Mouse (Mus musculus) intestine, embryonic 15.5 days (tissue): Measurements from ENCODE around the gene Tatdn2. TPM values are rescaled to one million over a fixed set of nuclear protein-coding genes. Genes with fewer than 3 reads are reported as not detected.
A peak's percentile ranks its signal among the peaks of the same experiment; 100 is the strongest.
"Not testable (repeated sequence)": the region's sequence is repeated elsewhere in the genome, so short reads cannot be mapped to it uniquely, and the experiment has no call there.

Source experiments
- ATAC-seq: fragments of 200-750 bp; cut with Nextera tagmentation; 2 replicates; pipeline ENCODE4 v1.8.0; 2017; ENCODE audit warnings: moderate TSS enrichment, moderate library complexity
- H3K27ac ChIP-seq: fragments of 300-500 bp; sonication (generic); 2 replicates; pipeline ENCODE4 v1.5.1; 2015; ENCODE audit warnings: mild to moderate bottlenecking, inconsistent platforms
- H3K27me3 ChIP-seq: fragments of 300-500 bp; sonication (generic); replicated peaks from 2 replicates; pipeline ENCODE4 v1.6.1; 2015; ENCODE audit warnings: inconsistent platforms
- H3K36me3 ChIP-seq: fragments of 300-500 bp; sonication (generic); 2 replicates; pipeline ENCODE4 v1.6.1; 2015; ENCODE audit warnings: inconsistent platforms
- H3K4me1 ChIP-seq: fragments of 300-500 bp; sonication (generic); replicated peaks from 2 replicates; pipeline ENCODE4 v1.6.1; 2015; ENCODE audit warnings: inconsistent platforms
- H3K4me2 ChIP-seq: fragments of 300-500 bp; sonication (generic); replicated peaks from 2 replicates; pipeline ENCODE4 v1.6.1; 2015; ENCODE audit warnings: mild to moderate bottlenecking, inconsistent platforms
- H3K4me3 ChIP-seq: fragments of 300-500 bp; sonication (generic); replicated peaks from 2 replicates; pipeline ENCODE4 v1.5.1; 2015; ENCODE audit warnings: inconsistent platforms
- H3K9ac ChIP-seq: fragments of 300-500 bp; sonication (generic); 2 replicates; pipeline ENCODE4 v1.6.1; 2015; ENCODE audit warnings: inconsistent platforms
- H3K9me3 ChIP-seq: fragments of 300-500 bp; sonication (generic); 2 replicates; pipeline ENCODE4 v1.6.1; 2016; ENCODE audit warnings: inconsistent platforms
- WGBS: fragments of 180-500 bp; shearing (Covaris S2); methylation state at CpG from one replicate; pipeline ENCODE4 v1.1.7; 2015; 5-methylcytosine and 5-hydroxymethylcytosine counted together
- polyA plus RNA-seq: library from polyadenylated mRNA; unstranded; fragments of >200 nt; fragmentation: Nextera tagmentation; extraction: Ambion mirVana; gene quantifications from 2 replicates; pipeline ENCODE4 v1.2.1, GENCODE M21; 2015

Gene Tatdn2
- polyA plus RNA-seq, 1 experiment from 2014 or later = 0.97 TPM

DNA sequence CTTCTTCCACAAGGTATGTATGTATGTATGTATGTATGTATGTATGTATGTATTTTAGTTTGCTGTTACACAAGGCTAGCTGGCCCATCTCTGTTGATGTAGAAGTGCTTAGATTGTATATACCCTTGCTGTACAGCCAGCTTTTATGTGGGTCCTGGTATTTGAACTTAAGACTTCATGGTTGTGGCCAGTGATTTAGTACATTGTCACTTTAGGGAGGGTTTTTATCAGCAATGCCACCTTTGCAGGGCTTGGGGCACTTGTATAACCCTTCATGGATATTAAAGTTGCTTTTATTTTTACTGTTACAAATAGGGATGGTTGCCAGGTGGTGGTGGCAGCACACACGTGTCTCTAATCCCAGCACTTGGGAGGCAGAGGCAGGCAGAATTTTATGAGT, 1.6 kb upstream of the Tatdn2 start:
- Histone ChIP-seq H3K4me2 (no peak overlapping the region), H3K4me3 (no peak overlapping the region), H3K9me3 (no peaks in the 10 kb centered on the region), H3K27me3 (no peaks in the 10 kb centered on the region), H3K27ac (no peak overlapping the region), H3K9ac (no peak overlapping the region), H3K36me3 (no peaks in the 10 kb centered on the region), H3K4me1 (peaks cover 20% of the 10 kb centered on the region)
- WGBS = 50% methylated on average over 1 of the region's 1 CpGs
- ATAC-seq = no peak

DNA sequence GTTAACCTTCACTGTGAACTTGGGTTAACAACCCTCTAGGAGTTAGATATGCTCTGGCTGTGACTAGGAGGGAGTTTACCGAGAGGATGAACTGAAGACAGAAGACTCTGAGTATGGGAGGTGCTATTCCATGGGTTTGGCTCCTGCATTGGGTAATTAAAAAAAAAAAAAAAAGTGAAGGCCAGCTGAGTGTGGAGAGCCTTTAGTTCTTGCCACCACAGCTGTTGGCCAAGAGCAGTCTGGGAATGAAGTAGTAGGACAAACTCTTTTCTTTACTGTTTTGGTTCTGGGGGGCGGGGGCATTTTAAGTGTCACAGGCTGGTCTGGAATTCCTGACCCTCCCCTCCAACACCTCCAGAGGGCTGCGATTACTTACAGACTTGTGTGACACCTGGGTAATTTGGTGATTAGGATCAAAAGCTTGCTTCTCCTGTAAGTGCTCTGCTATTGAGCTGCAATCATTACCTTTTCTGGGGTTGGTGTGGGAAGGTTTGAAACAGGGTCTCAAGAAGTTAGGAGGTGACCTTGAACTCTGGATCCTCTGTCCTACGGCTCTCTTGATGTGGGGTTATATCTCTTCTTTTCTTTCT, 989 bp upstream of the Tatdn2 start:
- Histone ChIP-seq H3K9me3 (no peaks in the 10 kb centered on the region), H3K36me3 (no peaks in the 10 kb centered on the region), H3K4me1 (peaks cover 14% of the 10 kb centered on the region), H3K27ac (peak overlapping the region; percentile 92), H3K9ac (no peak overlapping the region), H3K4me2 (peak overlapping the region; percentile 57), H3K27me3 (no peaks in the 10 kb centered on the region), H3K4me3 (no peak overlapping the region; the same call in 1 of the 2 replicates)
- ATAC-seq = no peak
- WGBS = 43% methylated on average over 4 of the region's 4 CpGs

DNA sequence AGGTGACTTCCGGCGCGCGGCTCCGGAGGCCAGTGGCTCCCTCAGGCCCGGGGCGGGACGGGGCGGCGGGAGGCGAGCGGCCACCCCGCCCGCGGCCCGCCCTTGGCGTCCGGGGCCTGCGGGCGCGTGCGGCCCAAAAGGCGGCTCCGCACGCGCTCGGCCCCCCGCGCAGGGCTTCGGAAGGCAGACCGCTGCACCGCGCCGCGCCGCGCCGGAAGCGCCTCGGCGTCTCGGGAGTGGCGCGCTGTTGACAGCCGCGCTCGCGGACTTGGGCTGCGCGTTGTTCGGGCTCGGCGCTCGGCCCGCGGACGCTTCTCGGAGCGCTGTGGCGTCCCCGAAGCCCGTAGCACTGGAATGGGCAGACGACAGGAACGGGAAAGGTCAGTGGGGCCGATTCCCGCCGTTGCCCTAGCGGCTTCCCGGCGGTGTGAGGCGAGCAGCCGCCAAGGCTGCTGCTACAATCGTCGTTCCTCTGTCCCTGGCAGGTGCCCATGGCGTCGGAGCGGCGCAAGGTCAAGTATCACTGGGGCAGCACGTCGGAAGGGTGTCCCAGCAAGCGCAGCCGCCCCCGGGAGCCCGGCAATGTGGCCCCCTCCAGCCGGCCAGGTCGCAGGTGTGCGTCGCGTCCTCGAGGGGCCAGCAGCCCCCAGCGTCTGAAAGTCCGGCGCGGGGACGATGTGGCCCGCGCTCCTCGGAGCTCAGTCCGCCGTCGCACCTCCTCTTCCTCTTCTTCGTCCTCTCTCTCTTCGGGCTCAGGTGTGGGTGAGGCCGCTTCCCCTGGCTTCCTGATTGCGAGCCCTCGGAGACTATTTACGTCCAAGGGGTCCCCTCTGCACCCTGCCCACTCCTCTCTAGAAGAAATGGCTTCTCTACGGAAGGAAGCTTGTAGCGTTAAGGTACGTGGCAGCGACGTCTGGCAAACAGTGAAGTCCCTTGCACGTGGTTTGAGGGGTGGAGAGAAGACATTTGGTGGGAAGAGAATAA, 664 bp downstream of the Tatdn2 start:
- peaks cover 5% of the 10 kb centered on the region for H3K36me3 ChIP-seq
- no peaks in the 10 kb centered on the region for H3K27me3 ChIP-seq
- peak overlapping the region; percentile 92 for H3K27ac ChIP-seq
- peak overlapping the region; percentile 91 for H3K4me2 ChIP-seq
- H3K4me3 ChIP-seq = peak overlapping the region; percentile 86
- under 1% methylated on average over 86 of the region's 113 CpGs for WGBS
- H3K9ac ChIP-seq = peak overlapping the region; percentile 87
- ATAC-seq = peak; percentile 12
- peaks cover 12% of the 10 kb centered on the region for H3K4me1 ChIP-seq
- no peaks in the 10 kb centered on the region for H3K9me3 ChIP-seq

DNA sequence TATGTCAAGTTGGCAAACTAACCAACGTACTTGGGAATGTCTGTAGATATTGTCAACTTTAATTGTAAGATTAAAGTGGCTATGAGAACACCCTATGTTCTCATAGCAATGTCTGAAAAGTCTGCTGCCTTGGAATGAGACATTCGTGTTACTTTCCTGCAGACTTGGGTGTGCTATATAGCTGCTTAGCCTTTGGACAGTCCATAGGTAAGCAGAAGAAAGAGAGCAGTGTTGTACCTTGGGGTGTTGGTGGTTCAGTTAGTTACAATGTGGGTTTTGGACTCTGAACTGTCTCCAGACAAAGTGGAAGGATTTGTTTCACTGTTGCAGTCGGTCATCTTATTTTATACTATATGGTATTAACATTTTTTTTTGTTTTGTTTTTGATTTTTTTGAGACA, 15.9 kb downstream of the Tatdn2 start:
- 0 out of 2 replicates have a peak, but pooled peaks have one; percentile 48 for ATAC-seq
- no peak overlapping the region for H3K4me3 ChIP-seq
- H3K27me3 ChIP-seq = no peaks in the 10 kb centered on the region
- H3K27ac ChIP-seq = no peak overlapping the region
- H3K4me1 ChIP-seq = no peaks in the 10 kb centered on the region
- no peak overlapping the region for H3K9ac ChIP-seq
- H3K4me2 ChIP-seq = no peak overlapping the region
- no peaks in the 10 kb centered on the region for H3K9me3 ChIP-seq
- H3K36me3 ChIP-seq = peaks cover 58% of the 10 kb centered on the region
- WGBS = 85% methylated on average over 3 of the region's 3 CpGs

DNA sequence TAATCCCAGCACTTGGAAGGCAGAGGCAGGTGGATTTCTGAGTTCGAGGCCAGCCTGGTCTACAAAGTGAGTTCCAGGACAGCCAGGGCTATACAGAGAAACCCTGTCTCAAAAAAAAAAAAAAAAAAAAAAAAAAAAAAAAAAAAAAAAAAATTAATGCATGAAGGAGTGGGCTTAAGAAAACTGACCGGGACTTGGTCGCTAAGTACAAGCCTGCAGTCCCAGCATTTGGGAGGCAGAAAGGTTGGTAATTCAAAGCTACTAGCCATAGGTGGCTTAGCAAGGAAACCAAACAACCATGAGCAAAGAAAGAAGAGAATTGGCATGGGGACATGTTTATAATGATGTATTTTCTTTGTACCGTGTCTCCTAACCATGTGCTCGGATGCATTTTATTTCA, 16.5 kb downstream of the Tatdn2 start:
- WGBS = 86% methylated on average over 5 of the region's 5 CpGs
- H3K9ac ChIP-seq, H3K9me3 ChIP-seq, H3K27me3 ChIP-seq, H3K4me2 ChIP-seq, H3K4me3 ChIP-seq, ATAC-seq, H3K27ac ChIP-seq, H3K4me1 ChIP-seq: not testable (repeated sequence)
- peaks cover 53% of the 10 kb centered on the region for H3K36me3 ChIP-seq

DNA sequence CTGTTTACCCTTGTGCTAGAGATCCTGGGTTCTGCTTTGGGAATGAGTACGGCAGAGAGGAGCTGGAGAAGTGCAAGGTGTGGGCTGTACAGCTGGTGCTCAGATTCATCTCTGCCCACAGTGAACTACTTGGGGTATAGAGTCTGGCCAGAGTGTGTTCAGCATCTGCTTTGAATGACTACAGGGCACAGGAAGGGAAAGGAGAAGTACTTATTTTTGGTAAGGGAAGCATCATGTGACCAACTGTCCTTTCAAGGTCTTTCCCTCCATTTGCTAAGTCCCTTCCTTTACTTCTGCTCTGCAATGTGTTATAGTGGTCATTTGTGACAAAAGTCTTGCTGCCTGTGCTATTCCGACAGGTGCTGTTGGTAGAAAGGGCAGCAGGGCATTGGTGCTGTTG, 17.4 kb downstream of the Tatdn2 start:
- WGBS = 80% methylated on average over 2 of the region's 2 CpGs
- Histone ChIP-seq H3K27ac (no peak overlapping the region), H3K36me3 (peaks cover 46% of the 10 kb centered on the region)

DNA sequence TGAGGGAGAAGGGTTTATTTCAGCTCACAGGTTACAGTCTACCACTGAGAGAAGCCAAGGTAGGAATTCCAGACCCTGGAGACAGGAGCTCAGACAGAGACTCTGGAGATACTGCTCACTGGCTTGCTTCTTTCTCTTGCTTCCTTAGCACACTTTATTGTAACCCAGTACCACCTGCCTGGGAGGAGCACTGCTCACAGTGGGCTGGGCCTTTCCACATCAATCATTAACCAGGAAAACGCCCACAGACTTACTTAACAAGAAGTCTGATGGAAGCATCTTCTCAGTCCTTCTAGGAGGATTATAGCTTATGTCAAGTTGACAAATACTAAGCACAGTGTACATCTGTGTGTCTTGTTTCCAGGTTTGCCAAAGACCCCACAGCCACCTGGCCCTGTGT, 17.9 kb downstream of the Tatdn2 start:
- no peaks in the 10 kb centered on the region for H3K4me1 ChIP-seq
- peak; percentile 84 for ATAC-seq
- H3K27ac ChIP-seq = no peak overlapping the region
- H3K36me3 ChIP-seq = peaks cover 42% of the 10 kb centered on the region
- no peak overlapping the region for H3K9ac ChIP-seq
- no peaks in the 10 kb centered on the region for H3K27me3 ChIP-seq
- H3K4me3 ChIP-seq = no peak overlapping the region
- H3K9me3 ChIP-seq = no peaks in the 10 kb centered on the region
- WGBS = 56% methylated on average over 1 of the region's 1 CpGs
- no peak overlapping the region for H3K4me2 ChIP-seq

More for the DNA sequence above, 17.4 kb downstream of the Tatdn2 start:
- no peaks in the 10 kb centered on the region for H3K27me3 ChIP-seq
- no peaks in the 10 kb centered on the region for H3K9me3 ChIP-seq
- H3K4me2 ChIP-seq = no peak overlapping the region
- H3K4me1 ChIP-seq = no peaks in the 10 kb centered on the region
- no peak overlapping the region for H3K9ac ChIP-seq
- no peak for ATAC-seq
- no peak overlapping the region for H3K4me3 ChIP-seq

DNA sequence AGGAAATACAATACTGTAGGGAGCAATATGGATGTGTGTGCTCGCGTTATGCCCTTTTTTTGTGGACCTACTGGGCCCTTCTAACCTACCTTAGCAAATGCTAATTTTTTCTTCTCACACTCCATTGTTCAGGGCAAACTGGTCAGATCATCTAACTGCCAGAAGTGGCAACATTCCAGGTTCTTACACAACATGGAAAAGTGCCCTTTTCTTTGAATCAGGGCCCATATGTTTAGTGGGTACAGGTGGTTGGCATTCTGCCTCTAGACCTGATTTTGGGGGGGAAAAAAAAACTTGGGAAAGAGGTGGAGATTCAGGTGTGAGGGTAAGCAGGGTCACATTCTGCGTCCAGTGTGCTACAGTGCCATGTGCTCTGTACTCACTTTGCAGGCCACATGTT, 20.7 kb downstream of the Tatdn2 start:
- Histone ChIP-seq H3K27me3 (no peaks in the 10 kb centered on the region), H3K4me3 (no peak overlapping the region), H3K9ac (no peak overlapping the region), H3K4me1 (no peaks in the 10 kb centered on the region), H3K4me2 (no peak overlapping the region), H3K9me3 (no peaks in the 10 kb centered on the region), H3K27ac (no peak overlapping the region), H3K36me3 (peaks cover 35% of the 10 kb centered on the region)
- ATAC-seq = no peak
- whole genome bisulfite sequencing = 87% methylated on average over 3 of the region's 3 CpGs

DNA sequence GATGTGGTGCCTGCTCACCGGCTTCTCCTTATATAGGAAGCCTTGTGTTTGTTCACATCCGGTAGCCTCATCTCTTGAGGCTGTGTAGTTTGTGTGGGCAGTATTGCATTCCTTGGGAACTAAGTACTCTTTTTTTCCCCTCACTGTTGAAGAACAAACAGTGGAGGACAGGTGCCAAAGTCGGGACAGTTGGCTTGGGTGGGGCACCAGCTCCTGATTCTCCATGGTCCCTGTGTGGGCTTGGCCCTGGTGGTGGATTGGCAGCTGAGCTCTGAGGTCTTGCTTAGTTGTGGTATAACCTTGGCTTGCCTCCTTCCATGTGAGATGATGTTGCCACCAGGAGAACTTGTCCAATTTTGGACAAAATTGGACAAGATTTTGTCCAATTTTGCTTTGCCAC, 23.0 kb downstream of the Tatdn2 start, which contains the start of gene Ghrl:
Gene Ghrl (minus strand): TSS at position 3 of the 400 bp plus-strand sequence.
- Histone ChIP-seq H3K4me2 (no peak within 1 kb of the TSS), H3K4me1 (no peaks in the 10 kb centered on the region), H3K27me3 (no peaks in the 10 kb centered on the region), H3K9ac (no peak within 1 kb of the TSS), H3K4me3 (no peak within 1 kb of the TSS), H3K36me3 (peaks cover 25% of the 10 kb centered on the region), H3K27ac (no peak within 1 kb of the TSS), H3K9me3 (no peaks in the 10 kb centered on the region)
- whole genome bisulfite sequencing = 69% methylated on average over 3 of the region's 3 CpGs
- no peak for ATAC-seq

DNA sequence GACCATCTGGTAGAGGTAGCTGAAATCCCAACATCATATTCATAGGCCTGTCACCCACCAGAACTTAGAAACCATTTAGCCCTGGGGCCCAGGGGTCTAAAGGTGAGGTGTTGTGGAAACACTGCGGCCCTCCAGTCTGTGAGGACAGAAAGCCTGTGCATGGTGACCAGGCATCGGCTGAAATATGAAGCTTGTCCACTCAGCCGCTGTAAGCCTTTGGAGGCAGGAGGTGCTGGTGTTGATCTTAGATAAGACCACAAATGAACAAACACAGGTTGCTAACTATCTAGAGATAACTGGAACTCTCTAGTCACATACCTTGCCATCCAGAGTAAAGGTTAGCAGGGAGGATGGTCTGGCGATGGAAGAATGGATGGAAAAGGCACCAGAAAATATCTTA, 24.2 kb downstream of the Tatdn2 start:
- no peak overlapping the region for H3K27ac ChIP-seq
- no peak overlapping the region for H3K4me3 ChIP-seq
- H3K27me3 ChIP-seq = no peaks in the 10 kb centered on the region
- no peak overlapping the region for H3K4me2 ChIP-seq
- ATAC-seq = no peak
- peaks cover 19% of the 10 kb centered on the region for H3K36me3 ChIP-seq
- no peaks in the 10 kb centered on the region for H3K4me1 ChIP-seq
- H3K9me3 ChIP-seq = no peaks in the 10 kb centered on the region
- H3K9ac ChIP-seq = no peak overlapping the region
- WGBS = 66% methylated on average over 4 of the region's 4 CpGs

DNA sequence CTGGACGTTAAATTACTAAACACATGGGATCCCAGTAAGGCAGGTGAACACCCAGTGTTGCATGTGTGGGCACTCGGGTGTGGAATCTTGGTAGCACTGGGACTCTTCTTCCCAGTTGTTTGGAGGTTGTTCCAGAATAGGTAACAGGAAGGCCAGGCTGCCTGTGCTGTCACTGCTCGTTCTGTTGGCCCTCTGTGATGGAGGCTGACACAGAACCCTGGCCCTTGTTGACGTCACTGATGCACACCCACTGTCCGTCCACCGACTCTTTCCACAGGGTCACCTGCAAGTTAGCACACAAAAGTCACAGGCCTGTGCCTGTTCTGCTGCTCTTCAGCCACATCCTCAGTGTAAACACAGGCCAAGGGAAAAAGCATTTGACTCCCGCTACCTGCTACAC, 31.3 kb downstream of the Tatdn2 start:
- no peak for ATAC-seq
- Histone ChIP-seq H3K4me2 (no peak overlapping the region), H3K9ac (no peak overlapping the region), H3K4me3 (no peak overlapping the region), H3K27me3 (no peaks in the 10 kb centered on the region), H3K27ac (no peak overlapping the region), H3K36me3 (peaks cover 49% of the 10 kb centered on the region), H3K9me3 (no peaks in the 10 kb centered on the region), H3K4me1 (no peaks in the 10 kb centered on the region)
- WGBS = 88% methylated on average over 7 of the region's 7 CpGs

DNA sequence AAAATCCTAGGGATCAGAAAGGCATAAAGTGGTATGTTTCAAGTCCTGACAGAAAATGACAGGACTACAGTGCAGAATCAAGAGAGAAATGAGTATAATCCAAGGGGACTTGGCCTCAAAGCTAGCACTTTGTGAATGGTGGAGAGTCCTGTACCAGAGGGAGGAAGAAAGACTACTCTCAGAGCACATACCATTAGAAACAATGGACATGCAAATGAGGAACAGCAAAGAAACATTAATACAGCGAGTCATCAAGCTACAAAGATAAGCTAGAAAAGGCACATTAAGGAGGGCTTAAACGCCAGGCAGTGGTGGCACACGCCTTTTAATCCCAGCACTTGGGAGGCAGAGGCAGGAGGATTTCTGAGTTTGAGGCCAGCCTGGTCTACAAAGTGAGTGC, 34.4 kb downstream of the Tatdn2 start:
- WGBS = 96% methylated on average over 3 of the region's 3 CpGs
- H3K9ac ChIP-seq = no peak overlapping the region
- no peak for ATAC-seq
- peaks cover 59% of the 10 kb centered on the region for H3K36me3 ChIP-seq
- no peaks in the 10 kb centered on the region for H3K4me1 ChIP-seq
- H3K4me2 ChIP-seq = no peak overlapping the region
- no peak overlapping the region for H3K27ac ChIP-seq
- no peaks in the 10 kb centered on the region for H3K9me3 ChIP-seq
- H3K27me3 ChIP-seq = no peaks in the 10 kb centered on the region
- no peak overlapping the region for H3K4me3 ChIP-seq
